Mouse (Mus musculus) 416B (cell line): ENCODE measurements at regions not wholly inside any gene's neighbourhood (a gene's known extent, or its start where the extent isn't known, plus 50 kb on each side); places are given as distances from the start of the nearest gene placed in this dataset.
A peak's percentile ranks its signal among the peaks of the same experiment; 100 is the strongest.

Experiments used
- DNase-seq: peaks from one replicate; pipeline ENCODE4 v3.0.0; 2011; ENCODE audit warnings: low read depth

- no peak for DNase-seq
Measured at GRCm38 (mm10) chr5:84934369-84934768, 517.2 kb upstream of the Epha5 start.

- no peak for DNase-seq
Measured at GRCm38 (mm10) chr5:84917631-84918292, 500.6 kb upstream of the Epha5 start.

DNA sequence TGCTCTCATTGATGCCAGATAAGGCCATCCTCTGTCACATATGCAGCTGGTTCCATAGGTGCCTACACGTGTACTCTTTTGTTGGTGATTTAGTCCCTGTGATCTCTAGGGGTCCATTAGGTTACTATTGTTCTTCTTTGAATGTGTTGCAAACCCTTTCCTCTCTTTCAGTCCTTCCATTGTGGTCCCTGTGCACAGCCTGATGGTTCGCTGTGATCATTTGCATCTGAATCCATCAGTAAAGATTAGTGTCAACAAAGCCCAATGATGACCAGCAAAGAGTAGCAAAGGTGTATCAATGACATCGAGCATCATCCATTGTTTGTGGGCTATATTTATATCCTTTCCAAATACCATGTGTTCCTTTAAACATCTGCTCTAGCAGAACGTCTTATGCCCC lies 484.5 kb upstream of the Epha5 start:
- no peak for DNase-seq

- no peak for DNase-seq
Measured at GRCm38 (mm10) chr5:84897535-84897934, 480.4 kb upstream of the Epha5 start.

DNA sequence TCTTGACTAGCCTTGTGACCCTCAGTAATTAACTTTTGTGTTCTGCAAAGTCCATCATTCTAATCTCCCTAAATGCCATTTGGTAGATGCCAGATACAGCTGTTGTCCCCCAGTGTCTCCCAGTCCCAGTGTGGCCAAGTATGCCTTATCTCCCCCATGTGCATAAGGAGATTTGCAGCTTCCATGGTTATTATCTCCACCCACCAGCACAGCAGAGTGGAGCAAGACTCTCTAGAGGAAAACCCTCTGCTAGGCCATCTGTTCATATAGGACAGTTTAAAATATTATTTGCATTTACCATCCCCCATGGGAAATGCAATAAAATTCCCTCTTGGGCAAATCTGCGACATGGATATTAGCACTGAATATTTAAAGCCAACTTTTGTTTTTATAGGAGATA lies 436.4 kb upstream of the Epha5 start:
- DNase-seq, result no peak

DNA sequence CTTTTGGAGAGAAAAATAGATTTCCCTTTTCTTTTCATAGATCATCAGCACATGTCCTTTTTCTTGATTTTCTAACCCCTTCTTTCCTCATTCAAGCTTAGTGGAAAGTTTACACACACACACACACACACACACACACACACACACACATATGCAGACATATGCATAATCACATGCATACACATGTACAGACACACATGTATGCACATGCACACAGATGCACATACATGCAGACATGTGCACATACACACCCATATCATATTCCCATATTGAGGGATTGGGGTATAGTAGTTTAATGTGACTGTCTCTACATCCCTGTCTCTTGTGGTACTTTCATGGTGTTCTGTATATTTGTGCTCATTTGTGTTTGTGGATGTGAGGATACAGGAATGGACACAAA lies 432.0 kb upstream of the Epha5 start:
- no peak for DNase-seq

DNA sequence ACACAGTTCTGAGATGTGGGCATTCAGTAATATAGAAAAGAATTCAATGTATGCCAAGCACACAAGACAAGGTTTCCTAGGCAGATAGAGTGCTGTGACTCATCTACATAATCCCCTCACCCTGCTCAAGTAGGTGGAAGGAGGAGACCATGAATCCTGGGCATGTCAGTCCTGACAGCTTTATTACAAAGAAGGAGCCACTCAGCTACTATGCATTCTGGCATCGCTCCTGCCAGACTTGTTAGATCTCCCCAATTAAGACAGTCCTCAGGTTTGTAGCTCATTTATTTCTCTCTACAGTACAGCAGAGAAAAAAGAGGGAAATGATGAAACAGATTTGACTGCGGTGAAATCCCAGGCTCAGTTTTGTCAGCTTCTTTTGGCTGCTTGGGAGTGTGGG lies 431.6 kb upstream of the Epha5 start:
- no peak for DNase-seq

DNA sequence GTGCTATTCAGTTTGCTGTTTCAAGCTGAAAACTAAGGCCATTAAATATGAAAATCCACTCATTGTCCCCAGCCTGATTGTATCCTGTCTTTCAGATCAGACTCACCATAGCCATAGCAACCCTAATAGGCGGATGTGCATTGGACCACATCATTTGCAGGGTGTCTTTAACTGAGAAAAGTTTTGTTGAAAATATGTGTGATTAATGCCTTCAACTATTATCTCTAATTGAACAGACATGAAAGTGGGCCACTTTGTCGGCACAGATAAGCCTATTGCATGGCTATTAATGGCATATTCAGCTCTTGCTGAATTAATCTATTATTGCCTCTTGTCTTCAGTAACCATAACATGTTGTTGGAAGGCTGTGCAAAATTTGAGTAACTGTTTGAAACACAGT lies 394.3 kb upstream of the Epha5 start:
- DNase-seq, result no peak

DNA sequence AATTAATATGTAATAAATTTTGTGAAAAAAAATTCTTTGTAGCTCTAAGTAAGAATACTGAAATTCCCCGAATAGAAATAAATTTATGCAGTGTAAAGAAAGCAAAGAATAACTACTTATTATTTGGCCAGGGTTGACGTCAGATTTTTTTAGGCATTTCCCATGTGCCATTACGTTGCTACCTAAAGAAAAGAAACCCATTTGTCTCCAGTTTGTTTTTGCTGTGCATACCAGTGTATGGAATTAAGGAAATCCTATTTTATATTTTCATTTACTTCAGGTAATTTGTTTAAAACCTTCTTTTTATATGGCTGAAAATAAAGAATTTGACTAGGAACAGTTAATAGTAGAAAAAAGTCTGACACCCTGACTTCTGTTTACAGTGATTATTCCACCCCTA lies 393.7 kb upstream of the Epha5 start:
- no peak for DNase-seq

DNA sequence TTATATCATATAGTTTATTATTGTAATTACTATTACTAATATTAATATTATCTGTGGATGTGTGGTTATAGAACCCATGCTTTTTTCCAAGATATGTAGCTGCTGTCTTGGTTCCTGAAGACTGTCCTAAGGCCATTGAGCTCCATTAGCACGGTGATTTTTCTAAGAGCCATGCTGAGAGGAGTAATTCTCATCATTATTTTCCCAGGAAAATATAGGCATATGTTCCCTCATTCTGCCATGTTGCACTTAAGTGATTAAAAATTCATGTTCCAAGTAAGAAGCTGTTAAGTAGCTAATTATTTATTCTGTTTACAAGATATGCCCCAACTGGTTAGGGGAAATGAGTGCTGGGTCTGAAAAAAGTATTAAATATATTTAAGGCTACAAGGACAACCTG lies 345.4 kb upstream of the Epha5 start:
- no peak for DNase-seq

DNA sequence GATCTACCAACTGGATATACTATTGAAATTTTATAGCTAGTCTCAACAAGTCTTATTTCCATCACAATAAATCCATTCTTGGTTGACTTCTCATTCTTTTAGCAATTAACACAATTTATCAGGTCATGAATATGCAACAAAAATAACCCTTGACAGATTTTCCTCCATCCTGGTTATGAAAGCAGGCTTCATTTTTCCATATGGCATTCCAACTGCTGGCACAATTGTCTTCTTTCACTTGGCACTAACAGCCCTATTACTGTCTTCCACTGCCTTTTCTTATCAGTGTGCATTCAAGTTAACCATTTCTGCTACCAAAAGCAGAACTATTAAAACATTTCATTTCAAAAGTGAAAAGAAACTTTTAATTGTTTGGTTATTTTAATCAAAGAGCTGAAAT lies 334.9 kb upstream of the Epha5 start:
- no peak for DNase-seq

DNA sequence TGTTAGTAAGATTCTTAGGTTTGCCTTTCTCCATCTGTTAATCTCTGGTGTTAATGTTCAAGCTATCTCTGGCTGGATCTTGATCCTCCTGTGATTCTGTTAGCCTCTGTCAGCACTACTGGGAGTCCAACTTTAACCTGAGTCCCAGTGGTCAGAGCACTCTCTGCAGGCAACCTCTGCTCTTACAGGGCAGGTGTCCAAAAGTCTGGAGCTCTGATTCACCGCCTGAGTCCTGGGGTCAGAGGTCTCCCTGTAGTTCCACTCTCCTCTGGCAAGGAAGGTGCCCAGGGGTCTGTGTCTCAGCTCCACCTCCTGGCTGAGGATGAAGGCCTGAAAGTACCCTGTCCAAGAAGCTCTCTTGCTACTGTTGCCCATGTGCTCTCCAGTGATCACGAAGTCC lies 288.3 kb upstream of the Epha5 start:
- DNase-seq, result no peak

DNA sequence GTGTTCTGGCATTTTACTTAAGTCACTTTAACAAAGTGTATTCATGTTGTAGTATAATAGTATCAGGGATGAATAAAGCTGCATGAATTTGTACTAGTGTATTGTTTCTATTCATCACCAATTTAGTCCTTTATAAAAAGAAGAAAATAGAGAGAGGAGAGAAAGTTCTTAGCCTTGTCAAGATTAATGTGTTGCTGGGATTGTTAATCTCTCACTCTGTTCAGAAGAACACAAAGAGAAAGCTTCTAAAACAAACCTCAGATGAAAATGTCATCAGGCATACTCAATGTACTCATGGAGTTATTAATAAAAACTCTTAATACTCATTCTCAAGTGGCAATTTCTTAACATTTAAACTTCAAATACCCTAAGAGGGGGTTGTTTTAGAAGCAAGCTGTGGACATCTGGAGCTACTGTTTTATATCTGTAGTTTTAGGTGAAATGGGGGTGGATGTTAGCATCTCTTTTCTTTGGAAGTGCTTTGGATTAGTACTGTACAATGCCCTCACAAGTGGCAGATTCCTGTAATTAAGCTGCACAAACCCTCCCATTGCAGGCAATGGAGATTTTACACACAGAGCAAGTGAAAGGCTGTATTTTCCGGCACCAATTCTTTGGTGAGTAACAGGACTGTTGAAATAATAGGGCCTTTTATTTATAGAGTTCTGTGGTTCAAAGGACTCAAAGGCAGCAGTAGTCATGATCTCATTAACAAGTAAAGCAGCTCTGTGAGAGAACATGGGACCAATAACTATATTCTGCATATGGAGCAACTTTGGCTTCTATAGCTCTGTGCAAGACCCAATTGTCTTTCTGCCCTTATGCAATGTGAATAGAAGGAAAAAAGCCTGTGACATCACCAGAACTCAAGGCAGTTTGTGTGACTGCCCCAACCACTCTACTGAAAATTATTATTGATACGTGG lies 273.4 kb upstream of the Epha5 start:
- no peak for DNase-seq

- no peak for DNase-seq
Measured at GRCm38 (mm10) chr5:84687534-84687933, 270.4 kb upstream of the Epha5 start.

DNA sequence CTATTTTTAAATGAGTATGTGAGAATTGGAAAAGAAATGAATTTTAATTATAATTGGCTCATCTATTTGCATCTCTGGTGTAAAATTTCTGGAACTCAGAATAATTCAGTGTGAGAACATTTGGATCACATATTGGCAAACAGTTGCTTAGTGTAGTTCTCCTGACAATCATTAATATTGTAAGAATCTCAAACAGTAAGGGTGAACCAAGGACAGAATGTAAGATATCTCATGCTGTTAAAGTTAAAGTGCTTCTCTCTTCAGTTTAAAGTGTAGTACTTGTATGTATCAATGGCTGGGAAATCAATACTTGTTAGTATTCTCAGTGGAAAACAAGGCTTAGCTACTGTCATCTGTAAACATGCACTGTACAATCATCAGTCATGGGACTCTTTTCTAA lies 238.0 kb upstream of the Epha5 start:
- no peak for DNase-seq

- DNase-seq, result no peak
Measured at GRCm38 (mm10) chr5:84635502-84635901, 218.3 kb upstream of the Epha5 start.

DNA sequence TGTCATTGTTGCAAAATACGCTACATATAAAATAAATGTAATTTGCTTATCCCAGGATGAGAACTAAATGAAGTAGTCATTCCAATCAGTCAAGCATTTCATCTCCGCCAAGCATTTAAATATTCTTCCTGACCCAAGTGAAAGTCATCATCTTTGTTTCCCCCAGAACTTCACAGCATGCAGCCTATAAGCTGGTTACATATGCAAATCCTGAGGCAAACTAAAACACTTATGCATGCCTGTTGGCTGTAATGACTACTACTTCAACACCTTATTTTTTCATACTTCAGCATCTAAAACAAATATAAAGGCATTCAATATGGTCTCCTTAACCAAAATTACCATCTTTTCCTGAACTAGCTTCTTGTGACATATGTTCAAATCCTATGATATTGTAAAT lies 215.7 kb upstream of the Epha5 start:
- no peak for DNase-seq

GRCm38 (mm10) chr5:84618194-84618593 lies 201.0 kb upstream of the Epha5 start:
- DNase-seq, result no peak

DNA sequence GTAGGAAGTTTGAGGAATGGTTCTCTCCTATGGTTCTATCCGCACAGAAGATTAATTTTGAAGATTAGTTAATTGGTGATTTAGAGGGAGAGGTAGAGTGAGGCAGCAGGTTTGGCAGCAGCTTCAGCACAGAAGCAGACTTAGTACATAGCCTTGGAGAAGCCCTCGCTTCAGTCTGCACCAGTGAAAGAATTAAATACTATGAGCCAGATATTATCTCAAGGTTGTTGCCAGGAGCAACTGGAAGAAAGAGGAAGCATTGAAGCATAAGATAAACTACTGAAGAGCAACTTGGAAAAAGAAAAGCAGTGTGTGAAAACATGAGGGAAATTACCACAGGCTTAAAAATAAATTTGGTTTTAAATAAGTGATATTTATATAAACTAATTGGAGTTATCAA lies 191.5 kb upstream of the Epha5 start:
- DNase-seq, result peak; percentile 14

DNA sequence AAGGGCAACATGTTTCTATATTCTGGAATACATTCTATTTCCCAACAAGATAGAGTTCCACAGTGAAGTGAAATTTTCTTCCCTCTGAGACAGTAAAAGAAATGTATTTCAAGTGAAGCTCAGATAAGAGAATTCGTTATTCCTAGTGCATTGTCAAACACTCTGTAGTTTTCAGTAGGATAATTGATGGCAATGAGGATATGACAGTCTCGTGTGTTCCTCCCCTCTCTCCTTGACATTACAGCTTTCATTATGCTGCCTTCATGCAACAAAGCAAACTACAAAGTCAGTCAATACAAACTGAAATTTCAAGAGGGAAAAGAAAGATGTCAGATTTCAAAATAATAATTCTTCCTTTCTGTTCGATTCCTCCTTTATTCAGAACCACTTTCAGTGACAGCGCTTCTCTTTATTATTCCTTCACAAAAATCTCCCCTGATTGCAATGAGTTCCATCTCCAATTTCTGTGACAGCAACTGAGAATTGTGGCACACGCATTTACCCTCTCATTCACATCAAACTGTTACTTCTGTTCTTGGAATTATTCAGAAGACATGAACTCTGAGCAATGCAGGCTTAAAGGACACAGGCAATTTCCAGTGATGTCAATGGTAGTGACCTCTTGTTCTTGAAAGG lies 148.2 kb upstream of the Epha5 start:
- DNase-seq, result no peak

GRCm38 (mm10) chr5:84519836-84520235 lies 102.7 kb upstream of the Epha5 start:
- no peak for DNase-seq

GRCm38 (mm10) chr5:84510144-84510543 lies 93.0 kb upstream of the Epha5 start:
- no peak for DNase-seq

GRCm38 (mm10) chr5:84480978-84481377 lies 63.8 kb upstream of the Epha5 start:
- no peak for DNase-seq
